Mouse (Mus musculus): Measurements from ENCODE around the gene Nrros. TPM values are rescaled to one million over a fixed set of nuclear protein-coding genes. Genes with fewer than 3 reads are reported as not detected.
"Not testable (repeated sequence)": the region's sequence is repeated elsewhere in the genome, so short reads cannot be mapped to it uniquely, and the experiment has no call there.

Nrros gene
- polyA plus RNA-seq, 1 experiment from 2014 or later = 9.8 TPM

DNA sequence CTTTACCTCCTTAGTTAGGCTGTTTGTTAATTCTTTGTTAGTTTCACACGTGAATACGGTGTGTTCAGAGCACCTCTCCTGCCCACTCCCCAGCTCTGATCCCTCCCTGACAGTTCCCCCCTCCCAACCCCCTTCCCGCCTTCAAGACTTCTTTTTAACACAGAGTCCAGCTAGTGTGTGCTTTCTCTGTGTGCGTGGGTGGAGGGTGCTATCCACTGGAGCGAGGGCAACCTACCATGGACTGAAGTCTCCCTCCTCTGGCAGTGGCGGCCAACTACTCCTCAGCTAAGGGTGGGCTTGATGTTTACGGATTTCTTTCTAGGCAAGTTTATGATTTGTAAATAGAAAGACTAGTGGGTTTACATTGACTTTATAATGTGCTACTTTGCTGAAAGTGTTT lies 57.2 kb downstream of the Nrros start:
- no peaks in the 10 kb centered on the region for H3K27me3 ChIP-seq
- no peak overlapping the region for H3K27ac ChIP-seq
- H3K36me3 ChIP-seq = peaks cover 43% of the 10 kb centered on the region
- ATAC-seq (ENCODE audit: low FRiP score) = no peak
- no peaks in the 10 kb centered on the region for H3K9me3 ChIP-seq (replicated peaks)
- no peak overlapping the region for H3K4me2 ChIP-seq (replicated peaks)
- no peak overlapping the region for H3K9ac ChIP-seq
- H3K4me3 ChIP-seq = no peak overlapping the region
- H3K4me1 ChIP-seq = no peaks in the 10 kb centered on the region
- WGBS = 74% methylated on average over 7 of the region's 7 CpGs

DNA sequence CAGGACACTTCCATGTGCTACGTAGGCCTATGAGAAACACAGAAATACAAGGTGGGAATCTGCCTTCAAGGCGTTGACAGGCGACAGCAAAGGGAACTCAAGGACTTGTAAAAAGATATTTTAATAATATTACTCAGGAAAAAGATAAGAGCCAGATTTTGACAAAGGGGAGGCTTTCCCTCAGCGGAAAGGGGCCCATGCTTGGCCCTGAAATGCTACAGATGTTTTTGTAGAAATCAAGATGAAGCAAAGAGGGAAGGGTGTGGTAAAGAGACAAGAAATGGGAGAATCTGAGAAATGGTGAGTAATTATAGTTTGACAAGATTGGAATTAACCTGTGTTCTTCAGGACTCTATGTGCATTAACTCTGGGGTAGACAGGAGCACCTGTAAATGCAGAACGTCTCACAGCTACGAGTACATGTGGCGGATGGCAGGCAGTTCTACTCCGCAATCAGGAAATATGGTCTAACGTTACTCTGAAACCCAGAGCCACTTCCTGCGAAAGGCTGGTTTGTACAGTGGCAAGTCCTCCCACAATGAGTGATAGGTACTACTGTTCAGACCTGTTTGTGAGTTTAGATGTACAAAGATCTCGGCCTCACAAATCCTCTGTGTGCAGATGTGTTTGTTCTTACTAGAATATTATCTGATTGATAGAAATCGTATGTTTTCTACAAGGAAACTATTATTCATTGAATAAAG lies 57.9 kb downstream of the Nrros start:
- peaks cover 49% of the 10 kb centered on the region for H3K36me3 ChIP-seq
- ATAC-seq (ENCODE audit: low FRiP score) = no peak

GRCm38 (mm10) chr16:32105698-32106097 lies 59.7 kb downstream of the Nrros start:
- H3K27me3 ChIP-seq = no peaks in the 10 kb centered on the region
- no peak overlapping the region for H3K4me2 ChIP-seq (replicated peaks)
- no peaks in the 10 kb centered on the region for H3K9me3 ChIP-seq (replicated peaks)
- 87% methylated on average over 1 of the region's 1 CpGs for WGBS
- H3K4me1 ChIP-seq = no peaks in the 10 kb centered on the region
- peaks cover 51% of the 10 kb centered on the region for H3K36me3 ChIP-seq
- H3K9ac ChIP-seq = no peak overlapping the region
- no peak overlapping the region for H3K27ac ChIP-seq
- no peak for ATAC-seq (ENCODE audit: low FRiP score)
- H3K4me3 ChIP-seq = no peak overlapping the region

More for the DNA sequence above, 57.9 kb downstream of the Nrros start:
- Histone ChIP-seq H3K4me1 (no peaks in the 10 kb centered on the region), H3K9ac (no peak overlapping the region), H3K4me2 (replicated peaks) (no peak overlapping the region), H3K27ac (no peak overlapping the region), H3K27me3 (no peaks in the 10 kb centered on the region), H3K4me3 (no peak overlapping the region), H3K9me3 (replicated peaks) (no peaks in the 10 kb centered on the region)
- WGBS = 93% methylated on average over 12 of the region's 12 CpGs

GRCm38 (mm10) chr16:32102295-32102694 lies 63.1 kb downstream of the Nrros start:
- Histone ChIP-seq H3K9me3 (replicated peaks) (no peaks in the 10 kb centered on the region), H3K4me1 (peaks cover 17% of the 10 kb centered on the region), H3K4me3 (no peak overlapping the region), H3K27me3 (no peaks in the 10 kb centered on the region), H3K36me3 (peaks cover 41% of the 10 kb centered on the region), H3K4me2 (replicated peaks) (no peak overlapping the region), H3K27ac (no peak overlapping the region), H3K9ac (no peak overlapping the region)
- no peak for ATAC-seq (ENCODE audit: low FRiP score)
- 92% methylated on average over 13 of the region's 13 CpGs for WGBS

DNA sequence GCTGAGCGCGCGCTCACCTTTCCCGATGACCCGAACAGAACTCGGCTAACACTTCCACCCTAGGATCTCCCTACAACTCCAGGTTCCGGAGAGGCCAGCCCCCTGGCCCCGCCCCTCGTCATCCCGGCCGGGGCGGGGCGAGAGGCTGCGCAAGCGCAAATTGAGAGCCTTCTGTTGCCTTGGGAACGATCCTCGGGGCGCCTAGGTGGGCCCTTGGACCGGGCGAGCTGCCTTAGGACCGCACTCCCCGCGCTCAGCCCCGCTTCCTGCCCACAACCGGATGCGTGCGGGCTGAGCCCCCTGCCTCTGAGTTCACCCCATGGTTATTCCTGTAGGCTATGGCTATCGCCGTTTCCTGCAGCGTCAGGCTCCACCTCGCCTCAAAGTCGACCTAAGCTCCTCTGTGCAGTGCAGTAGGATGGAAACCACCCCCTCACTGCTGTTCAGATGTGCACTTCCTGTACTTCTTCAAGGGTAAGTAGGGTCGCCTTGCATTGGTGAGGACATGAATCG lies 65.7 kb downstream of the Nrros start, which contains the start of the genes Pigx and Cep19:
Gene Pigx (minus strand): TSS at position 103 of the 513 bp plus-strand sequence.
Gene Cep19 (plus strand): TSS at position 163 of the 513 bp plus-strand sequence.
- WGBS = under 1% methylated on average over 34 of the region's 34 CpGs
- peak within 1 kb of the TSS; percentile 86 for H3K9ac ChIP-seq
- no peaks in the 10 kb centered on the region for H3K9me3 ChIP-seq (replicated peaks)
- peak within 1 kb of the TSS; percentile 91 for H3K4me3 ChIP-seq
- peaks cover 26% of the 10 kb centered on the region for H3K36me3 ChIP-seq
- H3K4me2 ChIP-seq (replicated peaks) = peak within 1 kb of the TSS; percentile 73
- no peaks in the 10 kb centered on the region for H3K27me3 ChIP-seq
- ATAC-seq (ENCODE audit: low FRiP score) = peak; percentile 98
- H3K4me1 ChIP-seq = peaks cover 17% of the 10 kb centered on the region
- peak within 1 kb of the TSS; percentile 87 for H3K27ac ChIP-seq

- WGBS = under 1% methylated on average over 39 of the region's 39 CpGs
- H3K36me3 ChIP-seq = peaks cover 25% of the 10 kb centered on the region
- H3K9ac ChIP-seq = peak overlapping the region; percentile 86
- H3K4me3 ChIP-seq = peak overlapping the region; percentile 91
- H3K4me1 ChIP-seq = peaks cover 17% of the 10 kb centered on the region
- H3K27me3 ChIP-seq = no peaks in the 10 kb centered on the region
- peak overlapping the region; percentile 73 for H3K4me2 ChIP-seq (replicated peaks)
- ATAC-seq (ENCODE audit: low FRiP score) = peak; percentile 83
- peak overlapping the region; percentile 87 for H3K27ac ChIP-seq
- no peaks in the 10 kb centered on the region for H3K9me3 ChIP-seq (replicated peaks)
Observed at GRCm38 (mm10) chr16:32098897-32099637, 66.3 kb downstream of the Nrros start.

- whole genome bisulfite sequencing = 96% methylated on average over 2 of the region's 2 CpGs
- H3K27me3 ChIP-seq; H3K4me2 ChIP-seq (replicated peaks); H3K9me3 ChIP-seq (replicated peaks); H3K9ac ChIP-seq; ATAC-seq (ENCODE audit: low FRiP score); H3K27ac ChIP-seq; H3K4me3 ChIP-seq: not testable (repeated sequence)
- H3K36me3 ChIP-seq = peaks cover 13% of the 10 kb centered on the region
- peaks cover 17% of the 10 kb centered on the region for H3K4me1 ChIP-seq
Observed at GRCm38 (mm10) chr16:32097757-32098156, 67.6 kb downstream of the Nrros start.

Other genes starting within 250 kb of the Nrros start
- gene Pigz, start 231.7 kb downstream of the Nrros start, polyA plus RNA-seq (2016; fragmentation: Nextera tagmentation; extraction: Ambion mirVana) = 2.1 and 2.8 TPM in 2 replicates
- gene 0610012G03Rik, start 217.1 kb downstream of the Nrros start, polyA plus RNA-seq (2016; fragmentation: Nextera tagmentation; extraction: Ambion mirVana) = 81.1 and 88.2 TPM in 2 replicates
- 123 and 128 TPM in 2 replicates for gene Ncbp2, start 217.1 kb downstream of the Nrros start, polyA plus RNA-seq (2016; fragmentation: Nextera tagmentation; extraction: Ambion mirVana)
- gene Senp5, start 162.3 kb downstream of the Nrros start, polyA plus RNA-seq (2016; fragmentation: Nextera tagmentation; extraction: Ambion mirVana) = 27.3 and 27.5 TPM in 2 replicates
- 48.5 and 50.3 TPM in 2 replicates for gene Pak2, start 86.3 kb downstream of the Nrros start, polyA plus RNA-seq (2016; fragmentation: Nextera tagmentation; extraction: Ambion mirVana)
- gene Pigx, start 65.9 kb downstream of the Nrros start, polyA plus RNA-seq (2016; fragmentation: Nextera tagmentation; extraction: Ambion mirVana) = 124 and 135 TPM in 2 replicates
- 39.6 and 41.9 TPM in 2 replicates for gene Cep19, start 65.8 kb downstream of the Nrros start, polyA plus RNA-seq (2016; fragmentation: Nextera tagmentation; extraction: Ambion mirVana)
- gene Bex6, start 14.2 kb upstream of the Nrros start, polyA plus RNA-seq (2016; fragmentation: Nextera tagmentation; extraction: Ambion mirVana) = 0.26 TPM in 1 of 2 replicates, not detected in the other
- 26.1 and 28.4 TPM in 2 replicates for gene Fbxo45, start 81.6 kb upstream of the Nrros start, polyA plus RNA-seq (2016; fragmentation: Nextera tagmentation; extraction: Ambion mirVana)
- gene Wdr53, start 81.6 kb upstream of the Nrros start, polyA plus RNA-seq (2016; fragmentation: Nextera tagmentation; extraction: Ambion mirVana) = 17.1 and 18.5 TPM in 2 replicates
- 0.14 TPM in 1 of 2 replicates, not detected in the other for gene Smco1, start 105.9 kb upstream of the Nrros start, polyA plus RNA-seq (2016; fragmentation: Nextera tagmentation; extraction: Ambion mirVana)
- gene Rnf168, start 111.9 kb upstream of the Nrros start, polyA plus RNA-seq (2016; fragmentation: Nextera tagmentation; extraction: Ambion mirVana) = 32.7 and 33.9 TPM in 2 replicates
- 31.6 and 34.0 TPM in 2 replicates for gene Ubxn7, start 166.7 kb upstream of the Nrros start, polyA plus RNA-seq (2016; fragmentation: Nextera tagmentation; extraction: Ambion mirVana)
- gene Tm4sf19, start 234.9 kb upstream of the Nrros start, polyA plus RNA-seq (2016; fragmentation: Nextera tagmentation; extraction: Ambion mirVana) = not detected in 2 replicates